Mouse (Mus musculus) liver, embryonic 12.5 days (tissue): ENCODE data around the gene Adprhl2. TPM values are rescaled to one million over a fixed set of nuclear protein-coding genes. Genes with fewer than 3 reads are reported as not detected.

Experiments
- ATAC-seq: fragments of 200-750 bp; cut with Nextera tagmentation; 2 replicates; pipeline ENCODE4 v1.8.0; 2017; ENCODE audit warnings: moderate number of reproducible peaks, mild to moderate bottlenecking, moderate library complexity
- H3K27ac ChIP-seq: fragments of 300-500 bp; sonication (generic); 2 replicates; pipeline ENCODE4 v1.5.1; 2016; ENCODE audit warnings: mild to moderate bottlenecking
- H3K27me3 ChIP-seq: fragments of 300-500 bp; sonication (generic); replicated peaks from 2 replicates; pipeline ENCODE4 v1.6.1; 2016; ENCODE audit warnings: mild to moderate bottlenecking, moderate library complexity
- H3K36me3 ChIP-seq: fragments of 300-500 bp; sonication (generic); 2 replicates; pipeline ENCODE4 v1.6.1; 2016; ENCODE audit warnings: mild to moderate bottlenecking, moderate library complexity
- H3K4me1 ChIP-seq: fragments of 300-500 bp; sonication (generic); 2 replicates; pipeline ENCODE4 v1.6.1; 2016
- H3K4me2 ChIP-seq: fragments of 300-500 bp; sonication (generic); 2 replicates; pipeline ENCODE4 v1.6.1; 2016; ENCODE audit warnings: mild to moderate bottlenecking, moderate library complexity
- H3K4me3 ChIP-seq: fragments of 300-500 bp; sonication (generic); 2 replicates; pipeline ENCODE4 v1.5.1; 2016; ENCODE audit warnings: mild to moderate bottlenecking, moderate library complexity
- H3K9ac ChIP-seq: fragments of 300-500 bp; sonication (generic); 2 replicates; pipeline ENCODE4 v1.6.1; 2016; ENCODE audit warnings: mild to moderate bottlenecking, moderate library complexity
- H3K9me3 ChIP-seq: fragments of 300-500 bp; sonication (generic); replicated peaks from 2 replicates; pipeline ENCODE4 v1.6.1; 2016; ENCODE audit warnings: mild to moderate bottlenecking, moderate library complexity
- WGBS: fragments of 180-500 bp; shearing (Covaris S2); methylation state at CpG from one replicate; pipeline ENCODE4 v1.1.7; 2016; ENCODE audit not compliant: insufficient replicate concordance; 5-methylcytosine and 5-hydroxymethylcytosine counted together
- polyA plus RNA-seq: library from polyadenylated mRNA; unstranded; fragments of >200 nt; fragmentation: Nextera tagmentation; extraction: Ambion mirVana; gene quantifications from 2 replicates; pipeline ENCODE4 v1.2.1, GENCODE M21; 2016

Adprhl2 gene
- polyA plus RNA-seq, 1 experiment from 2014 or later: 38.0 TPM

GRCm38 (mm10) chr4:126305428-126305827, 16.1 kb downstream of the Adprhl2 start:
- H3K9me3 ChIP-seq: 0 out of 2 replicates have a peak, but pooled peaks cover 4% of the 10 kb centered on the region
- H3K27ac ChIP-seq: no peak overlapping the region
- no peak overlapping the region for H3K4me2 ChIP-seq
- no peak for ATAC-seq
- H3K4me3 ChIP-seq: no peak overlapping the region
- no peaks in the 10 kb centered on the region for H3K36me3 ChIP-seq
- no peak overlapping the region for H3K9ac ChIP-seq
- WGBS: 81% methylated on average over 1 of the region's 1 CpGs
- peaks cover 10% of the 10 kb centered on the region; the same call in 1 of the 2 replicates for H3K4me1 ChIP-seq
- peaks cover 47% of the 10 kb centered on the region for H3K27me3 ChIP-seq

GRCm38 (mm10) chr4:126303877-126304276, 17.6 kb downstream of the Adprhl2 start:
- H3K36me3 ChIP-seq: no peaks in the 10 kb centered on the region
- 56% methylated on average over 4 of the region's 4 CpGs for WGBS
- H3K4me1 ChIP-seq: peaks cover 12% of the 10 kb centered on the region; the same call in 1 of the 2 replicates
- H3K27ac ChIP-seq: no peak overlapping the region
- no peak for ATAC-seq
- H3K4me3 ChIP-seq: no peak overlapping the region
- 0 out of 2 replicates have a peak, but pooled peaks cover 4% of the 10 kb centered on the region for H3K9me3 ChIP-seq
- no peak overlapping the region for H3K4me2 ChIP-seq
- H3K9ac ChIP-seq: no peak overlapping the region
- H3K27me3 ChIP-seq: peaks cover 63% of the 10 kb centered on the region

- Histone ChIP-seq H3K4me1 (peaks cover 17% of the 10 kb centered on the region; the same call in 1 of the 2 replicates), H3K4me3 (no peak overlapping the region), H3K36me3 (no peaks in the 10 kb centered on the region), H3K27me3 (peaks cover 79% of the 10 kb centered on the region), H3K9ac (no peak overlapping the region), H3K27ac (no peak overlapping the region), H3K4me2 (peak overlapping the region; percentile 59), H3K9me3 (0 out of 2 replicates have a peak, but pooled peaks cover 4% of the 10 kb centered on the region)
- WGBS: 8% methylated on average over 27 of the region's 27 CpGs
- no peak for ATAC-seq
Measured at GRCm38 (mm10) chr4:126301584-126302309, 19.8 kb downstream of the Adprhl2 start.

GRCm38 (mm10) chr4:126300916-126301583, 20.5 kb downstream of the Adprhl2 start:
- peak overlapping the region; percentile 38 for H3K4me3 ChIP-seq
- no peak for ATAC-seq
- WGBS: 2% methylated on average over 50 of the region's 50 CpGs
- 0 out of 2 replicates have a peak, but pooled peaks cover 2% of the 10 kb centered on the region for H3K9me3 ChIP-seq
- no peak overlapping the region for H3K9ac ChIP-seq
- H3K4me2 ChIP-seq: peak overlapping the region; percentile 59
- peaks cover 23% of the 10 kb centered on the region for H3K4me1 ChIP-seq
- no peaks in the 10 kb centered on the region for H3K36me3 ChIP-seq
- H3K27me3 ChIP-seq: peaks cover 85% of the 10 kb centered on the region
- no peak overlapping the region for H3K27ac ChIP-seq

GRCm38 (mm10) chr4:126296617-126297101, 24.8 kb downstream of the Adprhl2 start:
- H3K27ac ChIP-seq: no peak overlapping the region
- ATAC-seq: no peak
- no peaks in the 10 kb centered on the region for H3K9me3 ChIP-seq
- H3K36me3 ChIP-seq: no peaks in the 10 kb centered on the region
- H3K4me1 ChIP-seq: peaks cover 23% of the 10 kb centered on the region
- H3K27me3 ChIP-seq: peaks cover 88% of the 10 kb centered on the region
- no peak overlapping the region for H3K9ac ChIP-seq
- 2% methylated on average over 34 of the region's 34 CpGs for WGBS
- H3K4me2 ChIP-seq: peak overlapping the region; percentile 59
- peak overlapping the region; percentile 22; the same call in 1 of the 2 replicates for H3K4me3 ChIP-seq

- H3K27ac ChIP-seq: no peak overlapping the region
- ATAC-seq: no peak
- no peaks in the 10 kb centered on the region for H3K9me3 ChIP-seq
- H3K36me3 ChIP-seq: no peaks in the 10 kb centered on the region
- H3K4me1 ChIP-seq: peaks cover 21% of the 10 kb centered on the region
- H3K9ac ChIP-seq: no peak overlapping the region
- H3K4me2 ChIP-seq: no peak overlapping the region
- 43% methylated on average over 4 of the region's 4 CpGs for WGBS
- peaks cover 88% of the 10 kb centered on the region for H3K27me3 ChIP-seq
- no peak overlapping the region for H3K4me3 ChIP-seq
Measured at GRCm38 (mm10) chr4:126295937-126296336, 25.6 kb downstream of the Adprhl2 start.

- H3K27ac ChIP-seq: no peak overlapping the region
- H3K9me3 ChIP-seq: no peaks in the 10 kb centered on the region
- no peak for ATAC-seq
- H3K4me2 ChIP-seq: no peak overlapping the region
- H3K4me3 ChIP-seq: no peak overlapping the region
- no peak overlapping the region for H3K9ac ChIP-seq
- 62% methylated on average over 6 of the region's 6 CpGs for WGBS
- peaks cover 14% of the 10 kb centered on the region for H3K4me1 ChIP-seq
- H3K36me3 ChIP-seq: no peaks in the 10 kb centered on the region
- peaks cover 88% of the 10 kb centered on the region for H3K27me3 ChIP-seq
Measured at GRCm38 (mm10) chr4:126295152-126295551, 26.4 kb downstream of the Adprhl2 start.

- ATAC-seq: no peak
- H3K4me2 ChIP-seq: no peak overlapping the region
- no peak overlapping the region for H3K9ac ChIP-seq
- peaks cover 88% of the 10 kb centered on the region for H3K27me3 ChIP-seq
- peaks cover 14% of the 10 kb centered on the region; the same call in 1 of the 2 replicates for H3K4me1 ChIP-seq
- no peaks in the 10 kb centered on the region for H3K9me3 ChIP-seq
- H3K4me3 ChIP-seq: no peak overlapping the region
- no peak overlapping the region for H3K27ac ChIP-seq
- WGBS: 37% methylated on average over 13 of the region's 13 CpGs
- H3K36me3 ChIP-seq: no peaks in the 10 kb centered on the region
Measured at GRCm38 (mm10) chr4:126291196-126291595, 30.3 kb downstream of the Adprhl2 start.

GRCm38 (mm10) chr4:126290314-126290713, 31.2 kb downstream of the Adprhl2 start:
- no peak overlapping the region for H3K4me3 ChIP-seq
- H3K4me2 ChIP-seq: no peak overlapping the region
- no peak overlapping the region for H3K9ac ChIP-seq
- no peaks in the 10 kb centered on the region for H3K36me3 ChIP-seq
- 79% methylated on average over 8 of the region's 8 CpGs for WGBS
- H3K4me1 ChIP-seq: 0 out of 2 replicates have a peak, but pooled peaks cover 15% of the 10 kb centered on the region
- H3K27me3 ChIP-seq: peaks cover 87% of the 10 kb centered on the region
- H3K9me3 ChIP-seq: no peaks in the 10 kb centered on the region
- H3K27ac ChIP-seq: no peak overlapping the region
- no peak for ATAC-seq

GRCm38 (mm10) chr4:126288085-126288666, 33.3 kb downstream of the Adprhl2 start:
- WGBS: 25% methylated on average over 17 of the region's 17 CpGs
- ATAC-seq: no peak
- peaks cover 90% of the 10 kb centered on the region for H3K27me3 ChIP-seq

GRCm38 (mm10) chr4:126287302-126287995, 34.1 kb downstream of the Adprhl2 start:
- ATAC-seq: no peak
- 0 out of 2 replicates have a peak, but pooled peaks cover 15% of the 10 kb centered on the region for H3K4me1 ChIP-seq
- H3K4me3 ChIP-seq: no peak overlapping the region
- H3K36me3 ChIP-seq: no peaks in the 10 kb centered on the region
- WGBS: 27% methylated on average over 11 of the region's 11 CpGs
- H3K27me3 ChIP-seq: peaks cover 87% of the 10 kb centered on the region
- H3K27ac ChIP-seq: no peak overlapping the region
- H3K9ac ChIP-seq: no peak overlapping the region
- H3K9me3 ChIP-seq: no peaks in the 10 kb centered on the region
- H3K4me2 ChIP-seq: no peak overlapping the region

More at GRCm38 (mm10) chr4:126288085-126288666, 33.3 kb downstream of the Adprhl2 start:
- H3K27ac ChIP-seq: no peak overlapping the region
- no peak overlapping the region for H3K4me2 ChIP-seq
- H3K4me1 ChIP-seq: 0 out of 2 replicates have a peak, but pooled peaks cover 15% of the 10 kb centered on the region
- H3K36me3 ChIP-seq: no peaks in the 10 kb centered on the region
- no peak overlapping the region for H3K9ac ChIP-seq
- H3K9me3 ChIP-seq: no peaks in the 10 kb centered on the region
- H3K4me3 ChIP-seq: no peak overlapping the region
